Mouse (Mus musculus) right cerebral cortex, postnatal 25 days (tissue): ENCODE results near the gene Sdc1.

Experiments
- DNase-seq: peaks from one replicate; pipeline ENCODE4 v3.0.0; 2022

Sdc1 gene

GRCm38 (mm10) chr12:8829032-8829660 lies 58.0 kb downstream of the Sdc1 start:
- DNase-seq: no peak

- DNase-seq: no peak
Observed at GRCm38 (mm10) chr12:8829661-8830040, 58.5 kb downstream of the Sdc1 start.

GRCm38 (mm10) chr12:8830967-8831635 lies 60.0 kb downstream of the Sdc1 start:
- no peak for DNase-seq

GRCm38 (mm10) chr12:8831710-8832109 lies 60.6 kb downstream of the Sdc1 start:
- DNase-seq: no peak

- no peak for DNase-seq
Observed at GRCm38 (mm10) chr12:8840782-8841325, 69.7 kb downstream of the Sdc1 start.

GRCm38 (mm10) chr12:8842725-8843124 lies 71.6 kb downstream of the Sdc1 start:
- no peak for DNase-seq
